Mouse (Mus musculus) lung, embryonic 14.5 days (tissue): ENCODE data around the gene Hist1h3b. TPM values are rescaled to one million over a fixed set of nuclear protein-coding genes. Genes with fewer than 3 reads are reported as not detected.

Experiments used
- ATAC-seq: fragments of 200-750 bp; cut with Nextera tagmentation; 2 replicates; pipeline ENCODE4 v1.8.0; 2017; ENCODE audit warnings: mild to moderate bottlenecking, moderate TSS enrichment, moderate library complexity; ENCODE audit not compliant: insufficient read depth
- DNase-seq: peaks from one replicate; pipeline ENCODE4 v3.0.0-alpha.2; 2015
- H3K27ac ChIP-seq: fragments of 300-500 bp; sonication (generic); 2 replicates; pipeline ENCODE4 v1.5.1; 2014; ENCODE audit warnings: low read depth, mild to moderate bottlenecking, moderate library complexity
- H3K27me3 ChIP-seq: fragments of 300-500 bp; sonication (generic); 2 replicates; pipeline ENCODE4 v1.6.1; 2014; ENCODE audit warnings: low read length, control low read depth; ENCODE audit not compliant: insufficient read depth
- H3K36me3 ChIP-seq: fragments of 300-500 bp; sonication (generic); 2 replicates; pipeline ENCODE4 v1.6.1; 2014; ENCODE audit warnings: control low read depth; ENCODE audit not compliant: insufficient read depth
- H3K4me1 ChIP-seq: fragments of 300-500 bp; sonication (generic); 2 replicates; pipeline ENCODE4 v1.6.1; 2014; ENCODE audit warnings: antibody characterized with exemption, control low read depth; ENCODE audit not compliant: insufficient read depth
- H3K4me2 ChIP-seq: fragments of 300-500 bp; sonication (generic); 2 replicates; pipeline ENCODE4 v1.6.1; 2014; ENCODE audit warnings: mild to moderate bottlenecking
- H3K4me3 ChIP-seq: fragments of 300-500 bp; sonication (generic); 2 replicates; pipeline ENCODE4 v1.5.1; 2014; ENCODE audit warnings: low read depth, low read length
- H3K9ac ChIP-seq: fragments of 300-500 bp; sonication (generic); 2 replicates; pipeline ENCODE4 v1.6.1; 2014
- H3K9me3 ChIP-seq: fragments of 300-500 bp; sonication (generic); 2 replicates; pipeline ENCODE4 v1.6.1; 2016; ENCODE audit warnings: low read depth, low read length, control low read depth
- CTCF ChIP-seq: IDR thresholded peaks from 2 replicates; pipeline ENCODE4 v1.5.1; 2016; ENCODE audit warnings: antibody characterized with exemption, low read depth
- WGBS: fragments of 180-500 bp; shearing (Covaris S2); extraction: QIAGEN DNeasy Blood & Tissue Kit; methylation state at CpG from one replicate; pipeline ENCODE4 v1.1.7; 2014; 5-methylcytosine and 5-hydroxymethylcytosine counted together
- polyA plus RNA-seq: library from polyadenylated mRNA; unstranded; fragments of >200 nt; fragmentation: Nextera tagmentation; extraction: Ambion mirVana; gene quantifications from 2 replicates; pipeline ENCODE4 v1.2.1, GENCODE M21; 2014

Hist1h3b gene
- polyA plus RNA-seq, 1 experiment from 2014 or later: 18.4 TPM

GRCm38 (mm10) chr13:23738677-23739068 is 13.4 kb upstream of the Hist1h3b start, which contains the start of gene Hist1h1c:
Gene Hist1h1c, plus strand, starts transcription at chr13:23738808.
- peak within 1 kb of the TSS; percentile 63 for H3K4me3 ChIP-seq
- TF ChIP-seq CTCF: peak; percentile 29; the same call in 1 of the 2 replicates
- WGBS: under 1% methylated on average over 30 of the region's 38 CpGs
- 0 out of 2 replicates have a peak, but pooled peaks cover 5% of the 10 kb centered on the region for H3K4me1 ChIP-seq
- no peaks in the 10 kb centered on the region for H3K27me3 ChIP-seq
- no peaks in the 10 kb centered on the region for H3K9me3 ChIP-seq
- peak within 1 kb of the TSS; percentile 94 for H3K9ac ChIP-seq
- H3K36me3 ChIP-seq: no peaks in the 10 kb centered on the region
- peak; percentile 94 for ATAC-seq
- DNase-seq: peak; percentile 97
- H3K4me2 ChIP-seq: peak within 1 kb of the TSS; percentile 90
- H3K27ac ChIP-seq: peak within 1 kb of the TSS; percentile 100

- under 1% methylated on average over 38 of the region's 39 CpGs for WGBS
- DNase-seq: peak; percentile 96
- Histone ChIP-seq H3K4me1 (0 out of 2 replicates have a peak, but pooled peaks cover 5% of the 10 kb centered on the region), H3K4me3 (peak overlapping the region; percentile 63), H3K36me3 (no peaks in the 10 kb centered on the region), H3K9me3 (no peaks in the 10 kb centered on the region), H3K27ac (peak overlapping the region; percentile 100), H3K9ac (peak overlapping the region; percentile 94), H3K4me2 (peak overlapping the region; percentile 90), H3K27me3 (no peaks in the 10 kb centered on the region)
- no peak for TF ChIP-seq CTCF
- peak; percentile 88 for ATAC-seq
Observed at GRCm38 (mm10) chr13:23739069-23739921, 12.8 kb upstream of the Hist1h3b start.

- no peaks in the 10 kb centered on the region for H3K9me3 ChIP-seq
- DNase-seq (no peak), ATAC-seq (no peak)
- 0 out of 2 replicates have a peak, but pooled peaks cover 5% of the 10 kb centered on the region for H3K4me1 ChIP-seq
- H3K9ac ChIP-seq: peak overlapping the region; percentile 94
- H3K4me3 ChIP-seq: peak overlapping the region; percentile 63
- peak overlapping the region; percentile 90 for H3K4me2 ChIP-seq
- H3K27ac ChIP-seq: peak overlapping the region; percentile 100
- no peak for TF ChIP-seq CTCF
- WGBS: 0% methylated on average over 14 of the region's 14 CpGs
- no peaks in the 10 kb centered on the region for H3K36me3 ChIP-seq
- H3K27me3 ChIP-seq: no peaks in the 10 kb centered on the region
Observed at GRCm38 (mm10) chr13:23739922-23740252, 12.2 kb upstream of the Hist1h3b start.

GRCm38 (mm10) chr13:23740256-23740840 is 11.7 kb upstream of the Hist1h3b start:
- peak overlapping the region; percentile 63 for H3K4me3 ChIP-seq
- ATAC-seq (no peak), DNase-seq (peak; percentile 48)
- no peaks in the 10 kb centered on the region for H3K27me3 ChIP-seq
- peak overlapping the region; percentile 90 for H3K4me2 ChIP-seq
- H3K36me3 ChIP-seq: no peaks in the 10 kb centered on the region
- H3K4me1 ChIP-seq: 0 out of 2 replicates have a peak, but pooled peaks cover 5% of the 10 kb centered on the region
- peak overlapping the region; percentile 100 for H3K27ac ChIP-seq
- H3K9me3 ChIP-seq: no peaks in the 10 kb centered on the region
- H3K9ac ChIP-seq: peak overlapping the region; percentile 94
- no peak for TF ChIP-seq CTCF
- WGBS: 19% methylated on average over 13 of the region's 13 CpGs

GRCm38 (mm10) chr13:23740910-23741309 is 11.2 kb upstream of the Hist1h3b start:
- ATAC-seq: no peak
- no peak for TF ChIP-seq CTCF
- Histone ChIP-seq H3K4me2 (peak overlapping the region; percentile 90), H3K27me3 (no peaks in the 10 kb centered on the region), H3K9ac (peak overlapping the region; percentile 94), H3K36me3 (no peaks in the 10 kb centered on the region), H3K4me3 (peak overlapping the region; percentile 63; the same call in 1 of the 2 replicates), H3K4me1 (0 out of 2 replicates have a peak, but pooled peaks cover 5% of the 10 kb centered on the region), H3K9me3 (no peaks in the 10 kb centered on the region), H3K27ac (peak overlapping the region; percentile 100)
- 45% methylated on average over 5 of the region's 5 CpGs for WGBS
- peak; percentile 26 for DNase-seq

DNA sequence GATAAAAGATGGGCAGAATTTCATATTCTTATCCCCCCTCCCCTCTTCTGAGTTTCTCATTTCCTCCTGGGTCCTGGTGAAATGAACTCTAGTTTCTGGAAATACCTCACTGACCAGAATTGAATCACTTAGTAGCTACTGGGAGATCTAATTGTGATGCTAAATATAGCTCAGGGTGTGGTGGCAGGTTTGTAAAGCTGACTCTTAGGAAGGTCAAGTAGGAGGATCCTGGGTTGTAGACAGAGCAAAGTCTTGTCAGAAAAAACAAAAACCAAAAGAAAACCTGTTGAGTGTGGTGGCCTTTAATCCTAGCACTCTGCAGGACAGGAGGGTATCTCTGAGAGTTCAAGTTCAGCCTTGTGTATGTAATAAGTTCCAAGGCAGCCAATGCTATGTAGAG is 10.1 kb upstream of the Hist1h3b start:
- Histone ChIP-seq H3K27ac (no peak overlapping the region), H3K27me3 (no peaks in the 10 kb centered on the region), H3K9ac (no peak overlapping the region), H3K4me3 (no peak overlapping the region), H3K36me3 (no peaks in the 10 kb centered on the region), H3K4me2 (no peak overlapping the region), H3K9me3 (no peaks in the 10 kb centered on the region), H3K4me1 (0 out of 2 replicates have a peak, but pooled peaks cover 5% of the 10 kb centered on the region)
- DNase-seq (no peak), ATAC-seq (no peak)
- TF ChIP-seq CTCF: no peak

DNA sequence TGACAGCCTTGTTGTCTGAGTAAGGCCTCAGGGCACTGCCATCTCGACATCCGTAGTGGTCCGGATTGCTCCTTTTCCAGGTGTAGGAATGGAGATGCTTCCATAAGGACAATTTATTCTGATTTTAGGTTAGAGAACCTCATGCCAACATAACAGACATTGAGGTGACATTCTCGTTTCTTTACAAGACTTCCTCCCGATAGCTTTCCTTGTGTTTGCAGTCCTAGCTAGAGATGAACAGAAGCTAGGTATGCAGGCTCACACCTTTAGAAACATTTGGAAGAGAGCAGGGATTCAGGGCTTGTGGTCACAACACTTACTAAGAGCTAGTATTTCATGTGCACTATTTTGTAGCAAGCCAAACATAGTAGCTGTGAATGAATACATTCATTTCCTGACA is 8.9 kb upstream of the Hist1h3b start:
- no peaks in the 10 kb centered on the region for H3K9me3 ChIP-seq
- no peak overlapping the region for H3K4me3 ChIP-seq
- H3K27me3 ChIP-seq: no peaks in the 10 kb centered on the region
- peaks cover 10% of the 10 kb centered on the region for H3K4me1 ChIP-seq
- 0 out of 2 replicates have a peak overlapping the region, but pooled peaks have one; percentile 15 for H3K4me2 ChIP-seq
- DNase-seq (peak; percentile 27), ATAC-seq (no peak)
- peak overlapping the region; percentile 46 for H3K27ac ChIP-seq
- H3K9ac ChIP-seq: no peak overlapping the region
- 76% methylated on average over 5 of the region's 5 CpGs for WGBS
- TF ChIP-seq CTCF: no peak
- no peaks in the 10 kb centered on the region for H3K36me3 ChIP-seq
